Mouse (Mus musculus) liver, postnatal 0 days (tissue): ENCODE measurements around the gene Herc4. TPM values are rescaled to one million over a fixed set of nuclear protein-coding genes. Genes with fewer than 3 reads are reported as not detected.
A peak's percentile ranks its signal among the peaks of the same experiment; 100 is the strongest.

Experiments
- ATAC-seq: fragments of 200-750 bp; cut with Nextera tagmentation; 2 replicates; pipeline ENCODE4 v1.8.0; 2017; ENCODE audit warnings: mild to moderate bottlenecking, moderate library complexity
- DNase-seq: peaks from one replicate; pipeline ENCODE4 v3.0.0-alpha.2; 2016
- H3K27ac ChIP-seq: fragments of 300-500 bp; sonication (generic); 2 replicates; pipeline ENCODE4 v1.5.1; 2014; ENCODE audit warnings: antibody characterized with exemption, moderate library complexity, mild to moderate bottlenecking, low read depth
- H3K27me3 ChIP-seq: fragments of 300-500 bp; sonication (generic); 2 replicates; pipeline ENCODE4 v1.6.1; 2014; ENCODE audit warnings: low read length, control low read depth, mixed read lengths; ENCODE audit not compliant: insufficient read depth
- H3K36me3 ChIP-seq: fragments of 300-500 bp; sonication (generic); replicated peaks from 2 replicates; pipeline ENCODE4 v1.6.1; 2014; ENCODE audit warnings: mild to moderate bottlenecking, control low read depth, low read length, moderate library complexity, mixed read lengths; ENCODE audit not compliant: insufficient read depth
- H3K4me1 ChIP-seq: fragments of 300-500 bp; sonication (generic); 2 replicates; pipeline ENCODE4 v1.6.1; 2014; ENCODE audit warnings: antibody characterized with exemption, mild to moderate bottlenecking, control low read depth; ENCODE audit not compliant: insufficient read depth
- H3K4me2 ChIP-seq: fragments of 300-500 bp; sonication (generic); 2 replicates; pipeline ENCODE4 v1.6.1; 2014; ENCODE audit warnings: low read depth, mild to moderate bottlenecking, low read length, moderate library complexity, mixed read lengths
- H3K4me3 ChIP-seq: fragments of 300-500 bp; sonication (generic); 2 replicates; pipeline ENCODE4 v1.5.1; 2014; ENCODE audit warnings: low read depth, low read length
- H3K9ac ChIP-seq: fragments of 300-500 bp; sonication (generic); replicated peaks from 2 replicates; pipeline ENCODE4 v1.6.1; 2014; ENCODE audit warnings: mild to moderate bottlenecking, moderate library complexity
- H3K9me3 ChIP-seq: fragments of 300-500 bp; sonication (generic); 2 replicates; pipeline ENCODE4 v1.6.1; 2016; ENCODE audit warnings: mild to moderate bottlenecking, control low read depth, low read length, mixed read lengths
- CTCF ChIP-seq: sonication (generic); IDR thresholded peaks from 2 replicates; pipeline ENCODE4 v1.5.1; 2016; ENCODE audit warnings: antibody characterized with exemption, low read depth
- EP300 ChIP-seq: IDR thresholded peaks from 2 replicates; pipeline ENCODE4 v1.6.1; 2016; ENCODE audit warnings: antibody characterized with exemption, low read depth, mild to moderate bottlenecking
- WGBS: fragments of 180-500 bp; shearing (Covaris S2); extraction: QIAGEN DNeasy Blood & Tissue Kit; methylation state at CpG from one replicate; pipeline ENCODE4 v1.1.7; 2014; ENCODE audit not compliant: insufficient replicate concordance; 5-methylcytosine and 5-hydroxymethylcytosine counted together
- polyA plus RNA-seq: library from polyadenylated mRNA; unstranded; fragments of >200 nt; fragmentation: Nextera tagmentation; extraction: Ambion mirVana; gene quantifications from 2 replicates; pipeline ENCODE4 v1.2.1, GENCODE M21; 2015

Gene Herc4
- polyA plus RNA-seq, 1 experiment from 2014 or later, result 22.9 TPM

DNA sequence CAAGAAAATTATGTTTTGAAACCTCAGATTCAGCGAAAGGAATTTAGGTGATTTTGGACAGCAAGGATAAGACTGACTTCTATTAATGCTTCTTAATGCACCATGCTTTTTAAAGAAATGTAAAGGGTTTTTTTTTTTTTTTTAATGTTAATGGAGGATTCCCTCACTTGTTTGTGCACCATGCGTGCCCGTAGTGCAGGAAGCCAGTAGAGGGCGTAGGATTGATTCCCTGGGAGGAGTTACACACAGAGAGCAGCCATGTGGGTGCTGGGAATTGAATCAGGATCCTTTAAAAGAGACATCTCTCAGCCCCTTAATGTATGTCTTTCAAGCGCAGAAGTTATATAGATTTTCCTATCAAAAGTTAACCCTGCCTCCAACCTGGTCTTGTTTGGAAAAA, 1.1 kb downstream of the Herc4 start:
- peak overlapping the region; percentile 99 for H3K4me3 ChIP-seq
- no peak for TF ChIP-seq EP300
- TF ChIP-seq CTCF, result peak; percentile 69
- H3K4me2 ChIP-seq, result peak overlapping the region; percentile 73
- peaks cover 2% of the 10 kb centered on the region; the same call in 1 of the 2 replicates for H3K36me3 ChIP-seq
- ATAC-seq (no peak), DNase-seq (peak; percentile 56)
- H3K27ac ChIP-seq, result peak overlapping the region; percentile 100
- no peaks in the 10 kb centered on the region for H3K9me3 ChIP-seq
- WGBS, result 14% methylated on average over 5 of the region's 5 CpGs
- H3K9ac ChIP-seq, result peak overlapping the region; percentile 99
- H3K27me3 ChIP-seq, result no peaks in the 10 kb centered on the region
- peaks cover 14% of the 10 kb centered on the region for H3K4me1 ChIP-seq

DNA sequence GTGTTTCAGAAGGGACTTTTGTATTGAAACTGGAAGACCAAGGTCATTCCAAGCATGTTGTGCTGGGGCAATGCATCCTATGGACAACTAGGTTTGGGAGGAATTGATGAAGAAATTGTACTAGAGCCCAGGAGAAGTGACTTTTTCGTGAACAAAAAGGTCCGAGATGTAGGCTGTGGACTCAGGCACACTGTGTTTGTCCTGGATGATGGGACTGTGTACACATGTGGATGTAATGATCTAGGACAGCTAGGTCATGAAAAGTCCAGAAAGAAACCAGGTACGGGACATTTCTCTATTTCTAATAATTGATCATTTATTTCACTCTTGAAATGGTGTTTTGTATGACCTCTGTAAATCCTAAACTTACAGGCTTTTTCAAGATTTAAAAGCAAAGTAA, 2.2 kb downstream of the Herc4 start:
- peaks cover 11% of the 10 kb centered on the region for H3K36me3 ChIP-seq
- no peak overlapping the region for H3K9ac ChIP-seq

DNA sequence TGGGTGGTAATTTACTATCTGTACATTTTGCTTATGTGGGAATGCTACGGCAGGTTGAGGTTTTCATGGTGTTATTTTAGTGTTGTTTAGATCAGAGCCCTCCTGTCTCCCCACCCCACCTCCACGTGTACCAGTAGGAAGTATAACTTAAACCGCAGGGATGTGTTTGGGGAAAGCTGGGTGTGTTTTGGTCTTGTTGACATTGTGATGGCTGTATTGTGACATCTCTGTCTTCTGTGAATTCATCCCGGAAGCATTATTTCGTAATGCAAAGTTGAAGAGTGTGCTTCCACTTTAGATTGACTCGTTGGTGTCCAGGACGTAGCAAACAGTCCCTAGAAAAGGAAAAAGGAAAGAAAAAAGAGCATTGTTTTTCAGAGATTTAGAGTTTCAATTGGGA, 3.8 kb downstream of the Herc4 start:
- ATAC-seq, result peak; percentile 6
- H3K36me3 ChIP-seq, result peaks cover 17% of the 10 kb centered on the region
- no peaks in the 10 kb centered on the region for H3K9me3 ChIP-seq
- peak overlapping the region; percentile 53; the same call in 1 of the 2 replicates for H3K4me2 ChIP-seq
- peaks cover 11% of the 10 kb centered on the region for H3K4me1 ChIP-seq
- DNase-seq, result peak; percentile 21
- H3K27ac ChIP-seq, result no peak overlapping the region; the same call in 1 of the 2 replicates
- no peak for TF ChIP-seq CTCF
- peak; percentile 72 for TF ChIP-seq EP300
- WGBS, result 48% methylated on average over 7 of the region's 7 CpGs
- no peak overlapping the region for H3K4me3 ChIP-seq
- no peaks in the 10 kb centered on the region for H3K27me3 ChIP-seq
- H3K9ac ChIP-seq, result no peak overlapping the region

More for the DNA sequence above, 2.2 kb downstream of the Herc4 start:
- DNase-seq (no peak), ATAC-seq (no peak)
- 59% methylated on average over 3 of the region's 3 CpGs for WGBS
- TF ChIP-seq EP300 (no peak), CTCF (no peak)
- Histone ChIP-seq H3K27ac (peak overlapping the region; percentile 45), H3K4me1 (peaks cover 14% of the 10 kb centered on the region), H3K9me3 (no peaks in the 10 kb centered on the region), H3K27me3 (no peaks in the 10 kb centered on the region), H3K4me2 (peak overlapping the region; percentile 40), H3K4me3 (peak overlapping the region; percentile 9)

- peaks cover 7% of the 10 kb centered on the region for H3K4me1 ChIP-seq
- TF ChIP-seq CTCF, result no peak
- no peak for TF ChIP-seq EP300
- 85% methylated on average over 6 of the region's 6 CpGs for WGBS
Observed at GRCm38 (mm10) chr10:63248421-63248820, 4.8 kb downstream of the Herc4 start.

DNA sequence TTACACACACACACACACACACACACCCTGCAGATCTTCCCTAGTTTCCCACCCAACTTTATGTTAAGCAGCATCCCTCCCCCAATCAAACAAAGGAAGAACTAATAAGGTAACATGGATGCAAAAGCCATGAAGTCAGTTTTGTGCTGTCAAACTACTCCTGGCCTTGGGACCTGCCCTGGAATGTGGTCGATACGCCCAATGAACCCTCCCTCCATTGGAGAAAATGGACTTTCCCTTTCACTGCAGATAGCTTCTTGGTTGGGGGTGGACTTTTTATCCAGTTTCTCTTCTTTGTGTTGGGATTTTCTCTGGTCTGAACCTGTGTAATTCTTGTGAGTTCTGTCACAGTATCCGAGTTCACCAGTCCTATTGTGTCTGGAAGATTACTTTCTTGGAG, 15.1 kb downstream of the Herc4 start:
- Histone ChIP-seq H3K4me1 (peaks cover 18% of the 10 kb centered on the region), H3K4me2 (peak overlapping the region; percentile 47), H3K9ac (no peak overlapping the region), H3K36me3 (peaks cover 16% of the 10 kb centered on the region), H3K4me3 (no peak overlapping the region), H3K9me3 (no peaks in the 10 kb centered on the region), H3K27me3 (no peaks in the 10 kb centered on the region), H3K27ac (peak overlapping the region; percentile 51; the same call in 1 of the 2 replicates)
- 61% methylated on average over 3 of the region's 3 CpGs for WGBS
- peak; percentile 29 for DNase-seq
- TF ChIP-seq CTCF, result no peak
- no peak for TF ChIP-seq EP300
- peak; percentile 48; the same call in 1 of the 2 replicates for ATAC-seq

More at GRCm38 (mm10) chr10:63248421-63248820, 4.8 kb downstream of the Herc4 start:
- DNase-seq, result no peak
- Histone ChIP-seq H3K4me2 (no peak overlapping the region), H3K4me3 (no peak overlapping the region), H3K27ac (no peak overlapping the region), H3K27me3 (no peaks in the 10 kb centered on the region), H3K9me3 (no peaks in the 10 kb centered on the region), H3K36me3 (peaks cover 21% of the 10 kb centered on the region), H3K9ac (no peak overlapping the region)
- ATAC-seq, result no peak

DNA sequence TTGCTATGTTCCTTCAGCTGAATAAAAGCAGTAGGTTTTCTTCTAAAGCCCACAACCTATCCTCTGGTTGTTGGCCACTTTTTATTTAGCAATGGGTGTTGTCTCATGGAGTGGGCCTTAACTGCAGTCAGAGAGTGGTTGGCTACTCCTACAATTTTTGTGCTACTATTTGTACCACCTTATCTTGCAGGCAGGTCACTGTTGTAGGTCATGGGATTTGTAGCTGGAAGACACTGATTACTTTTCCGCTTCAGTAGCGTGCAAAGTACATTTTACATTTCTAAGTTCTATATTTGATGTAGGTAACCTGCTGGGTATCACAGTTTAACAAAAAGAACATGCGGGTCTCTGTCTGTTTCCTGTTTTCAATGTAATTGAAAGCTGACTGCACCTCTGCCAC, 15.7 kb downstream of the Herc4 start:
- 0 out of 2 replicates have a peak, but pooled peaks have one; percentile 10 for ATAC-seq
- 50% methylated on average over 3 of the region's 3 CpGs for WGBS
- H3K4me2 ChIP-seq, result peak overlapping the region; percentile 47; the same call in 1 of the 2 replicates
- H3K9me3 ChIP-seq, result no peaks in the 10 kb centered on the region
- no peaks in the 10 kb centered on the region for H3K27me3 ChIP-seq
- peaks cover 18% of the 10 kb centered on the region for H3K4me1 ChIP-seq
- H3K27ac ChIP-seq, result peak overlapping the region; percentile 51; the same call in 1 of the 2 replicates
- H3K9ac ChIP-seq, result no peak overlapping the region
- no peak for TF ChIP-seq EP300
- no peak for TF ChIP-seq CTCF
- no peak overlapping the region for H3K4me3 ChIP-seq
- DNase-seq, result no peak
- peaks cover 20% of the 10 kb centered on the region for H3K36me3 ChIP-seq
